Mouse (Mus musculus): ENCODE measurements around the gene Stx12. TPM values are rescaled to one million over a fixed set of nuclear protein-coding genes. Genes with fewer than 3 reads are reported as not detected.

Gene Stx12
- polyA plus RNA-seq, 1 experiment from 2014 or later = 62.5 TPM

DNA sequence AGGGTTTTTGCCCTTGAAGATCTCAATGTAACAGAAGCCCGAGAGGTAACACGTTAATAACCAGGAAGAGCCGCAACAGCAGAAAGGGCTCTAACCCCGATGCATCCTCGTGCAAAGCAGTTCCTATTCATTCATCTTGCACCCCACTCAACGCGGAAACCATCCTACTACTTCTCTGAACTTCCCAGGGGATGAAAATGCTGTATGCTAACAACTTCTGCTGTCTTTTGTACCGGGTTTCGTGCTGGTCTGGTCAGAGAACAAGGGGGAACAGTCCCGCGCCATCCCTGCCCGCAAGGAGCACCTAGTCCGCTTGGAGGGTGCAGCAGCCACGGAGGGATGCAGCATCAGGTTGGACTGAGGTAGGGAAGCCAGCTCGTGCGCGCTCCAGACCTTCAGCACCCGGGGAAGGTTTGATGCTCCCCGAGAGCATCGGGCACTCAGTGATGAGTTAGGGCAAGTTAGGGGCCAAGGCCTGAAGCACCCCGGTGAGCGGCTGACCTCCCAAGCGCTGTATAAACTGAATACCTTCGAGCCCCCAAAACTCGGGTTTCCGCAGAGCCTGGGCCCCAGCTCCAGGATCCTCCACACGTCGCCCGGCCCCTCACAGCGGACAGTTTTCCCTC lies 41.9 kb downstream of the Stx12 start:
- peaks cover 6% of the 10 kb centered on the region; the same call in 1 of the 2 replicates for H3K4me1 ChIP-seq (ENCODE audit: control insufficient read depth, insufficient read depth, low read length)
- H3K9me3 ChIP-seq (ENCODE audit: control insufficient read depth, low read length) = no peaks in the 10 kb centered on the region
- peaks cover 32% of the 10 kb centered on the region for H3K36me3 ChIP-seq (ENCODE audit: control insufficient read depth, insufficient read depth, low read length)
- H3K27me3 ChIP-seq (ENCODE audit: control insufficient read depth, insufficient read depth, low read length) = no peaks in the 10 kb centered on the region
- H3K27ac ChIP-seq (ENCODE audit: low read depth, low read length) = peak overlapping the region; percentile 57; the same call in 1 of the 2 replicates
- H3K4me2 ChIP-seq (replicated peaks; ENCODE audit: low read depth, low read length) = peak overlapping the region; percentile 71
- 0% methylated on average over 30 of the region's 30 CpGs for WGBS
- peak overlapping the region; percentile 84 for H3K4me3 ChIP-seq (ENCODE audit: low read length)
- 0 out of 2 replicates have a peak, but pooled peaks have one; percentile 37 for ATAC-seq (ENCODE audit: low FRiP score, low TSS enrichment)
- H3K9ac ChIP-seq (ENCODE audit: low read depth, low read length) = peak overlapping the region; percentile 90

DNA sequence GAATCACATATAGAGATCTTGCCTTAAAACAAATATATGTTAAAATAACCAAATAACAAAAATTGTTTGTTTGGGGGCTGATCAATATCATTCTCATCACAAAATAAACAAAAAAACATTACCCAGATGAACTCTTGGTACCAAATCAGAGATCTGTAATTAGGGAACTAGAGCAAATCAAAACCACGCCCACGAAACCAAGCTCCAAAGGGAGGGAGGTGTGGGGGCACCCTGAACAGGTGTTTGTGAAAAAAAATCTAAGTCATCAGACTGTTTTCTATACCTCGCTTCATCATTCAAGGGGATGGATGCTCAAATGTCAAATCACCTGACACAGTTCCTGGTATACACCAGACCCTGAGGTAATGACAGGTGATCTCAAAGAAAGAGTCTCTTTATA lies 42.8 kb downstream of the Stx12 start:
- no peaks in the 10 kb centered on the region for H3K9me3 ChIP-seq (ENCODE audit: control insufficient read depth, low read length)
- H3K4me3 ChIP-seq (ENCODE audit: low read length) = peak overlapping the region; percentile 84
- H3K27ac ChIP-seq (ENCODE audit: low read depth, low read length) = no peak overlapping the region
- H3K36me3 ChIP-seq (ENCODE audit: control insufficient read depth, insufficient read depth, low read length) = peaks cover 40% of the 10 kb centered on the region
- no peak for ATAC-seq (ENCODE audit: low FRiP score, low TSS enrichment)
- peak overlapping the region; percentile 90; the same call in 1 of the 2 replicates for H3K9ac ChIP-seq (ENCODE audit: low read depth, low read length)
- H3K27me3 ChIP-seq (ENCODE audit: control insufficient read depth, insufficient read depth, low read length) = no peaks in the 10 kb centered on the region
- peaks cover 6% of the 10 kb centered on the region; the same call in 1 of the 2 replicates for H3K4me1 ChIP-seq (ENCODE audit: control insufficient read depth, insufficient read depth, low read length)
- H3K4me2 ChIP-seq (replicated peaks; ENCODE audit: low read depth, low read length) = peak overlapping the region; percentile 71
- 78% methylated on average over 3 of the region's 3 CpGs for WGBS

DNA sequence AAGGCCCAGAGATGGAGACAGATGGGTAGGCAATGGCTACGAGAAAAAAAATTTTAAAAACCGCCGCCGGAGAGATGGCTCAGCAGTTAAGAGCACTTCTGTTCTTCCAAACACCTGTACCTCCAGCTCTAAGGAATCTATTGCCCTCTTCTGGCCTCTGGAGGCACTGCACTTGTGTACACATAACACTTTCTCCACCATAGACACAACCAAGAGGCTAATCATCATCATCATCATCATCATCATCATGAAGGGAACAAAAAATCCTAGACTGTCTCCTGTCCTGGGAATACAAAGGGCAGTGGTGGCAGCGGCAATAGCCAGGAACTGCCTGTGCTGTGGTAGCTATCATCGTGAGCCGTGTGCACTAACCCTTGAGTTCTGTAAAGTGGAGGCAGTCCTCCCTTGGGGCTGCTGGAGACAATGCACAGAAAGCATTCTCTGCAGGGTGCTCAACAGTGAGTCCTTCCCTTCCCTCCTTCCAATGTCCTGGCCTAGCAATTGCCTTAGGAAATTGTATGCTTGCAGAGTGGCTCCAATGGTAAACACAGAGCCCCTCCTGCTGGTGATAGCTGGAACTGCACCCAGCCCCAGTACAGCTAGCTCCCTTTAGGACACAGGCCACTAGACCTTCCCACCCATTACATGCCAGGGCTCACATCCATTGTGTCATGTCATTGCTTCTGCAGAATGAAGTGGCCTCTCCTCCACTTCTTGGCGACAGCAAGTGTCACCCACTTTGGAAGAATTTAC lies 60.5 kb downstream of the Stx12 start:
- Histone ChIP-seq H3K4me2 (replicated peaks; ENCODE audit: low read depth, low read length) (no peak overlapping the region), H3K4me3 (ENCODE audit: low read length) (no peak overlapping the region), H3K27ac (ENCODE audit: low read depth, low read length) (no peak overlapping the region), H3K9me3 (ENCODE audit: control insufficient read depth, low read length) (peaks cover 8% of the 10 kb centered on the region; the same call in 1 of the 2 replicates), H3K4me1 (ENCODE audit: control insufficient read depth, insufficient read depth, low read length) (no peaks in the 10 kb centered on the region), H3K27me3 (ENCODE audit: control insufficient read depth, insufficient read depth, low read length) (no peaks in the 10 kb centered on the region), H3K36me3 (ENCODE audit: control insufficient read depth, insufficient read depth, low read length) (peaks cover 36% of the 10 kb centered on the region), H3K9ac (ENCODE audit: low read depth, low read length) (no peak overlapping the region)
- 75% methylated on average over 8 of the region's 8 CpGs for WGBS
- peak; percentile 57 for ATAC-seq (ENCODE audit: low FRiP score, low TSS enrichment)

DNA sequence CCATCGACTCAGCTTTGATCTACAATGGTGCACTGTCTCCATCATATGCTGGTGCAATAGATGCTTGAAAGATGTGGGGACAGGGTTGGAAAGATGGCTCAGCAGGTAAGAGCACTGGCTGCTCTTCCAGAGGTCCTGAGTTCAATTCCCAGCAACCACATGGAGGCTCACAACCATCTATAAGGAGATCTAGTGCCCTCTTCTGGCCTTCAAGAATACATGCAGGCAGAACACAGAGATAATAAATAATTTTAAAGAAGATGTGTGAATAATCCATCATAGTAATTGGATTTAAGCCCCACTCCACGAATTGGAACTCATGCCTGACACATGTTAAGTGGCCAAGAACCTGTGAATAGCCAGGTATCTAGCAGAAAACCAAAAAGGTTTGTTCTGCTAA lies 65.9 kb downstream of the Stx12 start:
- Histone ChIP-seq H3K4me1 (ENCODE audit: control insufficient read depth, insufficient read depth, low read length) (no peaks in the 10 kb centered on the region), H3K4me2 (replicated peaks; ENCODE audit: low read depth, low read length) (no peak overlapping the region), H3K9me3 (ENCODE audit: control insufficient read depth, low read length) (peaks cover 3% of the 10 kb centered on the region; the same call in 1 of the 2 replicates), H3K4me3 (ENCODE audit: low read length) (no peak overlapping the region), H3K27ac (ENCODE audit: low read depth, low read length) (no peak overlapping the region), H3K27me3 (ENCODE audit: control insufficient read depth, insufficient read depth, low read length) (no peaks in the 10 kb centered on the region), H3K9ac (ENCODE audit: low read depth, low read length) (no peak overlapping the region), H3K36me3 (ENCODE audit: control insufficient read depth, insufficient read depth, low read length) (no peaks in the 10 kb centered on the region)
- 61% methylated on average over 2 of the region's 2 CpGs for WGBS
- ATAC-seq (ENCODE audit: low FRiP score, low TSS enrichment) = no peak

DNA sequence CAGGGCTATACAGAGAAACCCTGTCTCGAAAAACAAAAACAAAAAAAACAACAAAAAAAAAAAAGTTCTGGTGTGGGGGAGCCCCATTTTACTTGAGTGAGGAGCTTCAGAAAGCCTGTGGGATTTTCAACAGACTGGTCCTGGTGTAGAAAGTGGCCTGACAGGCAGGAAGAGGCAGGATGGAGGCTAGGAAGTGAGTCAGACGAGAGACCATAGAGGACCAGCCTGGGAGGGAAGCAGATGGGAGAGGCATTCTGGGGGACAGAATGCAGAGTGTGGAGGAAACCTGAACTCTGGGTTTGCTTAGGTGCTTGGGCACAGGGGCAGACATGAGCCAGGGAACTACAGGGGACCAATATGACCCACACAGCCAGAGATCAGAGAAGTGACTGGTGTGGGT lies 67.5 kb downstream of the Stx12 start:
- H3K27ac ChIP-seq (ENCODE audit: low read depth, low read length) = no peak overlapping the region
- no peak overlapping the region for H3K9ac ChIP-seq (ENCODE audit: low read depth, low read length)
- peaks cover 3% of the 10 kb centered on the region; the same call in 1 of the 2 replicates for H3K9me3 ChIP-seq (ENCODE audit: control insufficient read depth, low read length)
- H3K36me3 ChIP-seq (ENCODE audit: control insufficient read depth, insufficient read depth, low read length) = no peaks in the 10 kb centered on the region
- WGBS = 50% methylated on average over 2 of the region's 2 CpGs
- H3K27me3 ChIP-seq (ENCODE audit: control insufficient read depth, insufficient read depth, low read length) = no peaks in the 10 kb centered on the region
- no peak for ATAC-seq (ENCODE audit: low FRiP score, low TSS enrichment)
- no peak overlapping the region for H3K4me2 ChIP-seq (replicated peaks; ENCODE audit: low read depth, low read length)
- H3K4me1 ChIP-seq (ENCODE audit: control insufficient read depth, insufficient read depth, low read length) = no peaks in the 10 kb centered on the region
- no peak overlapping the region for H3K4me3 ChIP-seq (ENCODE audit: low read length)

DNA sequence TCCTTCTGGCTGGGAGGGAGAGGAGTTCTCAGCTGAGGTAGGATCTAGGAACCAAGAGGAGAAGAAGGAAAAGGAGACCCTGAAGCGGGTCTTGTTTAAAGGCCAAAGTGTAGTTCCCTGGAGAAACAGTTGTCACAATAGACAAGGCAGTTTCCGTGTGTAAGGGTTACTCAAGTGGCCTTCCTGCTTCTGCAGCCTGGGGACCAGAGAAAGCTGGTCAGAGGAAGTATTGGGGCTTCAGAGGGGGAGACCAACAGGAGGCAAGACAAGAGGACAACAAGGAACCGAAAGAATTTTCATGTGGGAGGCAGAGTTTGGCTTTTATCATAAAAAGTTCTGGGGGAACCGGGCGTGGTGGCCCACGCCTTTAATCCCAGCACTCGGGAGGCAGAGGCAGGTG lies 67.9 kb downstream of the Stx12 start:
- Histone ChIP-seq H3K27me3 (ENCODE audit: control insufficient read depth, insufficient read depth, low read length) (no peaks in the 10 kb centered on the region), H3K4me3 (ENCODE audit: low read length) (no peak overlapping the region), H3K9me3 (ENCODE audit: control insufficient read depth, low read length) (peaks cover 6% of the 10 kb centered on the region; the same call in 1 of the 2 replicates), H3K27ac (ENCODE audit: low read depth, low read length) (no peak overlapping the region), H3K9ac (ENCODE audit: low read depth, low read length) (no peak overlapping the region), H3K36me3 (ENCODE audit: control insufficient read depth, insufficient read depth, low read length) (no peaks in the 10 kb centered on the region), H3K4me2 (replicated peaks; ENCODE audit: low read depth, low read length) (no peak overlapping the region), H3K4me1 (ENCODE audit: control insufficient read depth, insufficient read depth, low read length) (no peaks in the 10 kb centered on the region)
- ATAC-seq (ENCODE audit: low FRiP score, low TSS enrichment) = no peak
- WGBS = 80% methylated on average over 7 of the region's 7 CpGs

DNA sequence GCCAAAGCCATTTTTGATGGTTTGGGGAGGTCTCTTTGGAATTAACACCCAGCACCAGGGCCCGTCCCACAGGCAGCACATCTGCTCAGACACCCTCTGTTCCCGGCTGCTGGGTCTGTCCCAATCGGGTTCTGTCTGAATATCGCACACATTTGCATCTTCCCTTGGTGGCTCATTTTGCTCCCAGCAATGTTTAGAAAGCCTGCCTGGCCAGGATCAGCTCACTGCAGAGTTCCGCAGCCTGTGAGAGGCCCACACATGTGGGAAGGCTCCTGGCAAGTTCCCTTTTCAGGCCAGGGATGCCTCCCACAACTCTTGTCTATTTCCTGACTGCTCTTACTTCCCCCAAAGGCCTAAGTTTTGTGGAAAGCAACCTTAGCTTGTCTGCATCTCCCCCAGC lies 74.7 kb downstream of the Stx12 start:
- Histone ChIP-seq H3K4me1 (ENCODE audit: control insufficient read depth, insufficient read depth, low read length) (no peaks in the 10 kb centered on the region), H3K9me3 (ENCODE audit: control insufficient read depth, low read length) (peaks cover 10% of the 10 kb centered on the region), H3K9ac (ENCODE audit: low read depth, low read length) (no peak overlapping the region), H3K4me2 (replicated peaks; ENCODE audit: low read depth, low read length) (no peak overlapping the region), H3K27me3 (ENCODE audit: control insufficient read depth, insufficient read depth, low read length) (no peaks in the 10 kb centered on the region), H3K4me3 (ENCODE audit: low read length) (no peak overlapping the region), H3K27ac (ENCODE audit: low read depth, low read length) (no peak overlapping the region), H3K36me3 (ENCODE audit: control insufficient read depth, insufficient read depth, low read length) (no peaks in the 10 kb centered on the region)
- WGBS = 92% methylated on average over 5 of the region's 5 CpGs
- no peak for ATAC-seq (ENCODE audit: low FRiP score, low TSS enrichment)

DNA sequence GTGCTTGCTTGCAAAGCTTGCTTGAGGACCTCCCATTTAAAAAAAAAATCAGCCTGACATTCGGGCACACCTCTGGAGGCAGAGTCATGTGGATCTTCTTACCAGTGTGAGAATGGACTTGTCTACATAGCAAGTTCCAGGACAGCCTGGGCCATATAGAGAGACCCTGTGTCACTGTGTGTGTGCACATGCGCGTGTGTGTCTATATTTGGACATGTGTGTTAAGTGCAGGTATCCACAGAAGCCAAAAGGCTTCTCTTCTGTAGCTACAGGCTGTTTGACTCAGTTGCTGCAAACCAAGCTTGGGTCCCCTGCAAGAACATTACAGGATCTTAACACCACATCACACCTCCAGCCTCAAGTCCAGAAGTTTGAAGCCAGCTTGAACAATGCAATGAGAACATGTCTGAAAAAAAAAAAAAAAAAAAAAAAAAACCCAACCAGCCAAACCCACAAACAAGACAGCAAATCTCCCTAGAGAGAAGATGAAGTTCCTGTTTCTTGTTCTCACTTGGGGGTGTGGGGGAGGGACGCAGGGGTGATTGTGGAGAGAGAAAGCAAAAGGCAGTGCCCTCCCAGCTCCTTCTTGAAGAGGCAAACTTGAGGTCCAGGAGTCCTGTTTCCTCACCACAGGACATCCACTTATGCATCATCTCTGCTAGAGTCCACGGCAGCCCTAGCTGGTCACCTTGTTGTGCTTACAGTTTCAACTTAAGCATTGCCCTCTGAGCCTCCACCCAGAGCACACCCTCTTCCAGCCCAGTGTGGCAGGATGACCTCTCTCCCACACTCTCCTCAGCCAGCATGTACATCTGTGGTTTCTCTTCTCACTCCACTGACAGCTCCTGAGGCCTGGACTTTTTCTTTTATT lies 76.3 kb downstream of the Stx12 start:
- no peak overlapping the region for H3K27ac ChIP-seq (ENCODE audit: low read depth, low read length)
- H3K36me3 ChIP-seq (ENCODE audit: control insufficient read depth, insufficient read depth, low read length) = no peaks in the 10 kb centered on the region
- H3K4me3 ChIP-seq (ENCODE audit: low read length) = no peak overlapping the region
- no peak overlapping the region for H3K9ac ChIP-seq (ENCODE audit: low read depth, low read length)
- H3K27me3 ChIP-seq (ENCODE audit: control insufficient read depth, insufficient read depth, low read length) = no peaks in the 10 kb centered on the region
- WGBS = 71% methylated on average over 5 of the region's 5 CpGs
- H3K4me2 ChIP-seq (replicated peaks; ENCODE audit: low read depth, low read length) = no peak overlapping the region
- H3K4me1 ChIP-seq (ENCODE audit: control insufficient read depth, insufficient read depth, low read length) = no peaks in the 10 kb centered on the region
- H3K9me3 ChIP-seq (ENCODE audit: control insufficient read depth, low read length) = peaks cover 10% of the 10 kb centered on the region
- ATAC-seq (ENCODE audit: low FRiP score, low TSS enrichment) = no peak
